Mouse (Mus musculus): ENCODE data around the gene Rmi2.

- TF ChIP-seq POLR2A (IDR thresholded peaks at IDR 0.05; ENCODE audit: insufficient read depth, low read length), result no peak
- no peak for TF ChIP-seq CTCF (IDR thresholded peaks at IDR 0.05; ENCODE audit: low read depth, low read length)
Observed at GRCm38 (mm10) chr16:10872825-10873360, 38.0 kb downstream of the Rmi2 start.
